Mouse (Mus musculus): ENCODE data around the gene Ifih1. TPM values are rescaled to one million over a fixed set of nuclear protein-coding genes. Genes with fewer than 3 reads are reported as not detected.

The Ifih1 gene
- polyA plus RNA-seq, 1 experiment = 5.0 TPM

- Histone ChIP-seq H3K4me1 (ENCODE audit: control insufficient read depth, insufficient read depth, low read length) (no peaks in the 10 kb centered on the region), H3K4me3 (ENCODE audit: insufficient read depth, low read depth, low read length) (peak overlapping the region; percentile 27; the same call in 1 of the 2 replicates)
Measured at GRCm38 (mm10) chr2:62643405-62644305, 2.4 kb downstream of the Ifih1 start.

GRCm38 (mm10) chr2:62639869-62640268, 6.2 kb downstream of the Ifih1 start:
- no peaks in the 10 kb centered on the region for H3K4me1 ChIP-seq (ENCODE audit: control insufficient read depth, insufficient read depth, low read length)
- TF ChIP-seq POLR2A (IDR thresholded peaks at IDR 0.05; ENCODE audit: low read depth, low read length) = no peak
- TF ChIP-seq CTCF (conservative IDR thresholded peaks at IDR 0.05; ENCODE audit: insufficient read depth, insufficient read length, low read depth, low read length) = no peak
- 69% methylated on average over 2 of the region's 2 CpGs for WGBS
- H3K36me3 ChIP-seq (ENCODE audit: control insufficient read depth, insufficient read depth, low read length) = no peaks in the 10 kb centered on the region; the same call in 1 of the 2 replicates
- H3K27me3 ChIP-seq (replicated peaks; ENCODE audit: control insufficient read depth, insufficient read depth, low read length) = no peaks in the 10 kb centered on the region
- H3K27ac ChIP-seq (ENCODE audit: insufficient read depth, low read depth, low read length) = no peak overlapping the region
- DNase-seq = no peak
- H3K4me3 ChIP-seq (ENCODE audit: insufficient read depth, low read depth, low read length) = no peak overlapping the region

More at GRCm38 (mm10) chr2:62643405-62644305, 2.4 kb downstream of the Ifih1 start:
- Histone ChIP-seq H3K27ac (ENCODE audit: insufficient read depth, low read depth, low read length) (no peak overlapping the region), H3K27me3 (replicated peaks; ENCODE audit: control insufficient read depth, insufficient read depth, low read length) (no peaks in the 10 kb centered on the region), H3K36me3 (ENCODE audit: control insufficient read depth, insufficient read depth, low read length) (no peaks in the 10 kb centered on the region; the same call in 1 of the 2 replicates)
- DNase-seq = peak; percentile 47
- 47% methylated on average over 21 of the region's 21 CpGs for WGBS
- TF ChIP-seq POLR2A (IDR thresholded peaks at IDR 0.05; ENCODE audit: low read depth, low read length) = no peak
- TF ChIP-seq CTCF (conservative IDR thresholded peaks at IDR 0.05; ENCODE audit: insufficient read depth, insufficient read length, low read depth, low read length) = peak; percentile 74

GRCm38 (mm10) chr2:62630446-62630845, 15.6 kb downstream of the Ifih1 start:
- WGBS = 14% methylated on average over 6 of the region's 6 CpGs
- Histone ChIP-seq H3K4me1 (ENCODE audit: control insufficient read depth, insufficient read depth, low read length) (no peaks in the 10 kb centered on the region), H3K27ac (ENCODE audit: insufficient read depth, low read depth, low read length) (no peak overlapping the region), H3K27me3 (replicated peaks; ENCODE audit: control insufficient read depth, insufficient read depth, low read length) (no peaks in the 10 kb centered on the region), H3K4me3 (ENCODE audit: insufficient read depth, low read depth, low read length) (no peak overlapping the region), H3K36me3 (ENCODE audit: control insufficient read depth, insufficient read depth, low read length) (no peaks in the 10 kb centered on the region)
- DNase-seq = peak; percentile 62
- TF ChIP-seq CTCF (conservative IDR thresholded peaks at IDR 0.05; ENCODE audit: insufficient read depth, insufficient read length, low read depth, low read length) (0 out of 2 replicates have a peak, but pooled peaks have one; percentile 16), POLR2A (IDR thresholded peaks at IDR 0.05; ENCODE audit: low read depth, low read length) (no peak)

- Histone ChIP-seq H3K4me1 (ENCODE audit: control insufficient read depth, insufficient read depth, low read length) (no peaks in the 10 kb centered on the region), H3K27me3 (replicated peaks; ENCODE audit: control insufficient read depth, insufficient read depth, low read length) (no peaks in the 10 kb centered on the region), H3K4me3 (ENCODE audit: insufficient read depth, low read depth, low read length) (no peak overlapping the region), H3K36me3 (ENCODE audit: control insufficient read depth, insufficient read depth, low read length) (no peaks in the 10 kb centered on the region), H3K27ac (ENCODE audit: insufficient read depth, low read depth, low read length) (no peak overlapping the region)
- no peak for TF ChIP-seq CTCF (conservative IDR thresholded peaks at IDR 0.05; ENCODE audit: insufficient read depth, insufficient read length, low read depth, low read length)
- no peak for TF ChIP-seq POLR2A (IDR thresholded peaks at IDR 0.05; ENCODE audit: low read depth, low read length)
- 96% methylated on average over 5 of the region's 5 CpGs for WGBS
- DNase-seq = no peak
Measured at GRCm38 (mm10) chr2:62628356-62628755, 17.7 kb downstream of the Ifih1 start.

- 12% methylated on average over 5 of the region's 5 CpGs for WGBS
- TF ChIP-seq POLR2A (IDR thresholded peaks at IDR 0.05; ENCODE audit: low read depth, low read length) (no peak), CTCF (conservative IDR thresholded peaks at IDR 0.05; ENCODE audit: insufficient read depth, insufficient read length, low read depth, low read length) (no peak)
- DNase-seq = peak; percentile 19
- no peaks in the 10 kb centered on the region for H3K27me3 ChIP-seq (replicated peaks; ENCODE audit: control insufficient read depth, insufficient read depth, low read length)
- no peak overlapping the region for H3K4me3 ChIP-seq (ENCODE audit: insufficient read depth, low read depth, low read length)
- H3K27ac ChIP-seq (ENCODE audit: insufficient read depth, low read depth, low read length) = no peak overlapping the region
- peaks cover 3% of the 10 kb centered on the region; the same call in 1 of the 2 replicates for H3K36me3 ChIP-seq (ENCODE audit: control insufficient read depth, insufficient read depth, low read length)
- no peaks in the 10 kb centered on the region for H3K4me1 ChIP-seq (ENCODE audit: control insufficient read depth, insufficient read depth, low read length)
Measured at GRCm38 (mm10) chr2:62627728-62628127, 18.3 kb downstream of the Ifih1 start.

GRCm38 (mm10) chr2:62623024-62623441, 23.0 kb downstream of the Ifih1 start:
- Histone ChIP-seq H3K4me1 (ENCODE audit: control insufficient read depth, insufficient read depth, low read length) (no peaks in the 10 kb centered on the region), H3K4me3 (ENCODE audit: insufficient read depth, low read depth, low read length) (no peak overlapping the region), H3K27ac (ENCODE audit: insufficient read depth, low read depth, low read length) (no peak overlapping the region), H3K27me3 (replicated peaks; ENCODE audit: control insufficient read depth, insufficient read depth, low read length) (no peaks in the 10 kb centered on the region), H3K36me3 (ENCODE audit: control insufficient read depth, insufficient read depth, low read length) (peaks cover 4% of the 10 kb centered on the region; the same call in 1 of the 2 replicates)
- TF ChIP-seq POLR2A (IDR thresholded peaks at IDR 0.05; ENCODE audit: low read depth, low read length) (no peak), CTCF (conservative IDR thresholded peaks at IDR 0.05; ENCODE audit: insufficient read depth, insufficient read length, low read depth, low read length) (no peak)
- DNase-seq = no peak
- 59% methylated on average over 8 of the region's 8 CpGs for WGBS

- 63% methylated on average over 2 of the region's 2 CpGs for WGBS
- Histone ChIP-seq H3K27me3 (replicated peaks; ENCODE audit: control insufficient read depth, insufficient read depth, low read length) (no peaks in the 10 kb centered on the region), H3K36me3 (ENCODE audit: control insufficient read depth, insufficient read depth, low read length) (peaks cover 4% of the 10 kb centered on the region; the same call in 1 of the 2 replicates), H3K4me3 (ENCODE audit: insufficient read depth, low read depth, low read length) (no peak overlapping the region), H3K27ac (ENCODE audit: insufficient read depth, low read depth, low read length) (no peak overlapping the region), H3K4me1 (ENCODE audit: control insufficient read depth, insufficient read depth, low read length) (no peaks in the 10 kb centered on the region)
- no peak for DNase-seq
- TF ChIP-seq CTCF (conservative IDR thresholded peaks at IDR 0.05; ENCODE audit: insufficient read depth, insufficient read length, low read depth, low read length) (no peak), POLR2A (IDR thresholded peaks at IDR 0.05; ENCODE audit: low read depth, low read length) (no peak)
Measured at GRCm38 (mm10) chr2:62619679-62620078, 26.4 kb downstream of the Ifih1 start.

All from kidney, adult 2 months (tissue).